Mouse (Mus musculus) limb, embryonic 10.5 days (tissue): ENCODE measurements around the gene Nptx1. TPM values are rescaled to one million over a fixed set of nuclear protein-coding genes. Genes with fewer than 3 reads are reported as not detected.

Experiments used
- DNase-seq: peaks from one replicate; pipeline ENCODE4 v3.0.0-alpha.2; 2017; ENCODE audit warnings: low spot score
- H3K27ac ChIP-seq: fragments of 300-500 bp; sonication (generic); 2 replicates; pipeline ENCODE4 v1.5.1; 2016; ENCODE audit warnings: mild to moderate bottlenecking
- H3K27me3 ChIP-seq: fragments of 300-500 bp; sonication (generic); 2 replicates; pipeline ENCODE4 v1.6.1; 2016; ENCODE audit warnings: low read depth, mild to moderate bottlenecking; ENCODE audit not compliant: poor library complexity, severe bottlenecking
- H3K36me3 ChIP-seq: fragments of 300-500 bp; sonication (generic); 2 replicates; pipeline ENCODE4 v1.6.1; 2016; ENCODE audit warnings: mild to moderate bottlenecking, moderate library complexity
- H3K4me1 ChIP-seq: fragments of 300-500 bp; sonication (generic); 2 replicates; pipeline ENCODE4 v1.6.1; 2016
- H3K4me3 ChIP-seq: fragments of 300-500 bp; sonication (generic); 2 replicates; pipeline ENCODE4 v1.5.1; 2016; ENCODE audit warnings: mild to moderate bottlenecking, moderate library complexity
- H3K9me3 ChIP-seq: fragments of 300-500 bp; sonication (generic); replicated peaks from 2 replicates; pipeline ENCODE4 v1.6.1; 2016; ENCODE audit warnings: mild to moderate bottlenecking
- WGBS: fragments of 180-500 bp; shearing (Covaris S2); methylation state at CpG from one replicate; pipeline ENCODE4 v1.1.7; 2016; 5-methylcytosine and 5-hydroxymethylcytosine counted together
- polyA plus RNA-seq: library from polyadenylated mRNA; unstranded; fragments of >200 nt; fragmentation: Nextera tagmentation; extraction: Ambion mirVana; gene quantifications from 2 replicates; pipeline ENCODE4 v1.2.1, GENCODE M21; 2016

Nptx1 gene
- polyA plus RNA-seq, result 0.25 and 0.36 TPM in 2 replicates

DNA sequence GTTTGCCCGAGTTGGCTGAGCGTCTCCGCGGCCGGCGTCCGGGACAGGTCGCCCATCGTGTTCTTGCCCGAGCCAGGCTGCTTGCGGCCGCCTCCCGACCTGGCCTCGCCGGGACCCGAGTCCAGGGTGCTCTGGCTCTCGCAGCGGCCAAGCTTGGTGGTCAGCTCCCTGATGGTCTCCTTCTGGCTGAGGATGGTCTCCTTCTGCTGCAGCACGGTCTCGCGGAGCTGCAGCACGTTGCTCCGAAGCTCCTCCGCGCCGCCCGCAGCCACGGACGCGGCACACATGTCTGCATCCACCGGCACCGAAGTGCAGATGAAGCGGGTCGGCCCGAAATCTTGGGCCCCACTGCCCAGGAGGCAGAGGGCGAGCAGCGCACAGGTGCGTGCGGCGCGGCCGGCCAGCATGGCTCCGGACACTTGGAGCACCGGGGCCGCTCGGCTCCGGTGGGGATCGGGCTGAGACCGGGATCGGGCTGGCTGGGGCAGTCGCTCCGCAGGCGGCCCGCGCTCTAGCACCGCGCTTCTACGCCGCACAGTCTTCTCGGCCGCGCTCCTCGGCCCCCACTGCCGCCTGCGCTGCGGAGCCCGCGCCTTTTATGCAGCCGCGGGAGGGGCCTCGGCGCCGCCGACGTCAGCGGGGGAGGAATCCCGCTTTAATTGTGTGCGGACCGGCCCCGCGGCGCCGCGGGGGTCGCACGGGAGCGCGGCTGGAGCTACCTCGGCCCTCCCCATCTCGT is at the start of gene Nptx1:
Gene Nptx1 (minus strand): TSS at position 571 of the 739 bp plus-strand sequence.
- Histone ChIP-seq H3K36me3 (no peaks in the 10 kb centered on the region), H3K27me3 (peaks cover 100% of the 10 kb centered on the region), H3K4me1 (peaks cover 44% of the 10 kb centered on the region), H3K27ac (peak within 1 kb of the TSS; percentile 65; the same call in 1 of the 2 replicates), H3K9me3 (no peaks in the 10 kb centered on the region), H3K4me3 (peak within 1 kb of the TSS; percentile 61)
- WGBS, result 0% methylated on average over 90 of the region's 90 CpGs
- DNase-seq, result peak; percentile 75

GRCm38 (mm10) chr11:119593966-119594365 is 46.4 kb upstream of the Nptx1 start:
- Histone ChIP-seq H3K9me3 (no peaks in the 10 kb centered on the region), H3K4me3 (no peak overlapping the region), H3K4me1 (peaks cover 33% of the 10 kb centered on the region), H3K27ac (no peak overlapping the region), H3K27me3 (peaks cover 9% of the 10 kb centered on the region; the same call in 1 of the 2 replicates), H3K36me3 (no peaks in the 10 kb centered on the region)
- DNase-seq, result no peak
- WGBS, result 26% methylated on average over 3 of the region's 3 CpGs

- no peak overlapping the region for H3K4me3 ChIP-seq
- H3K27ac ChIP-seq, result no peak overlapping the region
- no peaks in the 10 kb centered on the region for H3K9me3 ChIP-seq
- 85% methylated on average over 7 of the region's 7 CpGs for WGBS
- H3K4me1 ChIP-seq, result peaks cover 35% of the 10 kb centered on the region
- no peak for DNase-seq
- H3K27me3 ChIP-seq, result peaks cover 16% of the 10 kb centered on the region
- H3K36me3 ChIP-seq, result no peaks in the 10 kb centered on the region
Measured at GRCm38 (mm10) chr11:119589242-119589641, 41.7 kb upstream of the Nptx1 start.

- 58% methylated on average over 5 of the region's 5 CpGs for WGBS
- peaks cover 6% of the 10 kb centered on the region; the same call in 1 of the 2 replicates for H3K27me3 ChIP-seq
- no peaks in the 10 kb centered on the region for H3K9me3 ChIP-seq
- H3K4me1 ChIP-seq, result peaks cover 17% of the 10 kb centered on the region
- H3K36me3 ChIP-seq, result no peaks in the 10 kb centered on the region
- H3K27ac ChIP-seq, result no peak overlapping the region
- no peak overlapping the region for H3K4me3 ChIP-seq
- no peak for DNase-seq
Measured at GRCm38 (mm10) chr11:119587112-119587511, 39.6 kb upstream of the Nptx1 start.

DNA sequence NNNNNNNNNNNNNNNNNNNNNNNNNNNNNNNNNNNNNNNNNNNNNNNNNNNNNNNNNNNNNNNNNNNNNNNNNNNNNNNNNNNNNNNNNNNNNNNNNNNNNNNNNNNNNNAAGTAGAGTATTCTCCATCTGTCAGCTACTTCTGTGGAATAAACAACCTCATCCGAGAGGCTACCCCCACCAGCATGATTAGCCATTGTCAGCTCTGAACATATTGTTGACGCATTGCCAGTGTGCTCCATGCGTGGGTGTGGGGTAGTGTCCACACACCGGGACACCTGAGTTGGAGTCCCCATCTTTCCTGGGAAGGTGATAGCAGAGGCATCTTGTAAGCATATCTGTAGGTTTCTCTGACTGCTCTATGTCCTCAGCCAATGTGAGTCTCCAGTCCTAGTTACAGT is 39.0 kb upstream of the Nptx1 start:
- Histone ChIP-seq H3K27ac (no peak overlapping the region), H3K27me3 (peaks cover 6% of the 10 kb centered on the region; the same call in 1 of the 2 replicates)
- WGBS, result 87% methylated on average over 4 of the region's 4 CpGs

GRCm38 (mm10) chr11:119577721-119578120 is 30.2 kb upstream of the Nptx1 start:
- Histone ChIP-seq H3K36me3 (no peaks in the 10 kb centered on the region), H3K4me3 (no peak overlapping the region), H3K27ac (no peak overlapping the region), H3K27me3 (no peaks in the 10 kb centered on the region), H3K9me3 (no peaks in the 10 kb centered on the region), H3K4me1 (peaks cover 8% of the 10 kb centered on the region)
- WGBS, result 95% methylated on average over 2 of the region's 2 CpGs
- DNase-seq, result no peak

More for the DNA sequence above, 39.0 kb upstream of the Nptx1 start:
- Histone ChIP-seq H3K9me3 (no peaks in the 10 kb centered on the region), H3K36me3 (no peaks in the 10 kb centered on the region), H3K4me1 (peaks cover 12% of the 10 kb centered on the region; the same call in 1 of the 2 replicates), H3K4me3 (no peak overlapping the region)
- DNase-seq, result no peak

- H3K36me3 ChIP-seq, result no peaks in the 10 kb centered on the region
- H3K4me3 ChIP-seq, result no peak overlapping the region
- peaks cover 9% of the 10 kb centered on the region for H3K4me1 ChIP-seq
- H3K9me3 ChIP-seq, result no peaks in the 10 kb centered on the region
- no peaks in the 10 kb centered on the region for H3K27me3 ChIP-seq
- H3K27ac ChIP-seq, result no peak overlapping the region
- no peak for DNase-seq
- WGBS, result 29% methylated on average over 4 of the region's 4 CpGs
Measured at GRCm38 (mm10) chr11:119576855-119577254, 29.3 kb upstream of the Nptx1 start.

DNA sequence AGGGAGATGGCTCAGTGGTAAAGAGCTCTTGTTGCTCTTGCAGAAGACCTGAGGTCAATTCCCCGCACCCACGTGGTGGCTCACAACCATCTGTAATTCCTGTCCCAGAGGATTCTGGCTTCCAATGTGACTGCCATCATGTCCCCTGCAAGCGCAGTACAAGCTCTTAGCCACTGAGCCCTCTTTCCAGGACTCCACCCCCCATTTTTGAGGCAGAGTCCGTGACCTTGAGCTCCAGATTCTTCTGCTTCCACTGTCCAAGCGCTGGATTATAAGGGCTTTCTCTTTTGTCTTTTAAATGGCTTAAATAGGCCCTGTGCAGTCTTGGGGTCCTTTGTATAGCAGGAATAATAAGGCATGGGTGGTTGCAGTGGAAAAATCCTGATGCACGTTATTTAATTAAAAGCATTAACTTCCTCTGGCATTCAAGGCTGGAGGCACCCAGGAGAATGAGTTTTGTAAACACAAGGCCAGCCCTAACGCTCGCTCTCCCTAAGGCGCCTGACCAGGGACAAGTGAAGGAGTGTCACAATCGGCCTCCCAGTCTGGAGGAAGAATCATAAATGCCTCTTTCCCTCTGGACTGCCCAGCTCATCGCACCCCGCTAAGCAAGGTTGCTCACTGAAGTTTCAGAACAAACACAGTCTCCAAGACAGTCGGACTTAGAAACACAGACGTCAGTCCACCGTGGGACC is 24.9 kb upstream of the Nptx1 start:
- H3K4me3 ChIP-seq, result no peak overlapping the region
- H3K27ac ChIP-seq, result peak overlapping the region; percentile 46; the same call in 1 of the 2 replicates
- no peaks in the 10 kb centered on the region for H3K27me3 ChIP-seq
- 77% methylated on average over 15 of the region's 15 CpGs for WGBS
- peaks cover 9% of the 10 kb centered on the region for H3K4me1 ChIP-seq
- H3K9me3 ChIP-seq, result no peaks in the 10 kb centered on the region
- no peak for DNase-seq
- no peaks in the 10 kb centered on the region for H3K36me3 ChIP-seq

DNA sequence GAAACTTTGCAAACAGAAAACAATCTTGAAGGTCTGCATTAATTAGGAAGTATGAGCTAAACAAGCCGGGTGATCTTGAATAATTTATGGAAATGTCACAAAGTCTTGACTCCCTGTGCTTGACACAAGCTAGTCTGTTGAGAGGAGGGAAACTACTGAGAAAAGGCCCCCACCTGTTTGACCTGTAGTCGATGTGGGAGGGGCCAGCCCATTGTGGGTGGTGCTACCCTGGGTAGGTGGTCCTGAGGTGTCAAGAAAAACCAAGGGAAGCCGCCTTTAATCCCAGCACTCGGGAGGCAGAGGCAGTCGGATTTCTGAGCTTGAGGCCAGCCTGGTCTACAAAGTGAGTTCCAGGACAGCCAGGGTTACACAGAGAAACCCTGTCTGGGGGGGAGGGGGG is 18.6 kb upstream of the Nptx1 start:
- Histone ChIP-seq H3K36me3 (no peaks in the 10 kb centered on the region), H3K27ac (no peak overlapping the region), H3K4me1 (peaks cover 12% of the 10 kb centered on the region; the same call in 1 of the 2 replicates), H3K9me3 (no peaks in the 10 kb centered on the region), H3K4me3 (no peak overlapping the region), H3K27me3 (peaks cover 41% of the 10 kb centered on the region)
- WGBS, result 51% methylated on average over 5 of the region's 5 CpGs
- DNase-seq, result no peak

- peaks cover 44% of the 10 kb centered on the region for H3K27me3 ChIP-seq
- WGBS, result 55% methylated on average over 10 of the region's 10 CpGs
Measured at GRCm38 (mm10) chr11:119565684-119566083, 18.1 kb upstream of the Nptx1 start.

DNA sequence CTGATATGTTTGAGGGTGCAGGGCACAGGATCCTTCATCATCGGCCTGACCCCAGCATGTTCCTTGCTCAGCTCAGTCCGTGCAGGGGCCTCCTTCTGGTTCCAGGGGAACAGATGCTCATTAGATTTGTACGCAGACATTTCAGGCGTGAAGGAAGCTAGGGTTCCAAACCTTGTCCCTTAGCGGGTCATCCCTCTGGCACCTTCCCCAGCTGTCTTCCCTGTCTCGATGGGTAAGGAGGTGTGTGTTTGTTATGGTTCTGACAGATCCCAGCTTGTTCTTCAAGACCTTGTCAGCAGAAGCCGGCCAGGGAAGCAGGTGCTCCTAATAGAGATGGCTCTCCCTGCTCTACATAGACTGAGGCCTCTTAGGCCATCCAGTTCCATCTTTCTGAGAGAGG is 17.5 kb upstream of the Nptx1 start:
- no peaks in the 10 kb centered on the region for H3K9me3 ChIP-seq
- peaks cover 13% of the 10 kb centered on the region for H3K4me1 ChIP-seq
- no peak overlapping the region for H3K27ac ChIP-seq
- no peaks in the 10 kb centered on the region for H3K36me3 ChIP-seq
- WGBS, result 60% methylated on average over 7 of the region's 7 CpGs
- peaks cover 45% of the 10 kb centered on the region for H3K27me3 ChIP-seq
- no peak for DNase-seq
- no peak overlapping the region for H3K4me3 ChIP-seq

More at GRCm38 (mm10) chr11:119565684-119566083, 18.1 kb upstream of the Nptx1 start:
- no peak for DNase-seq
- no peak overlapping the region for H3K27ac ChIP-seq
- H3K36me3 ChIP-seq, result no peaks in the 10 kb centered on the region
- H3K4me1 ChIP-seq, result peaks cover 12% of the 10 kb centered on the region; the same call in 1 of the 2 replicates
- H3K4me3 ChIP-seq, result no peak overlapping the region
- H3K9me3 ChIP-seq, result no peaks in the 10 kb centered on the region

GRCm38 (mm10) chr11:119564383-119564782 is 16.8 kb upstream of the Nptx1 start:
- H3K4me3 ChIP-seq, result no peak overlapping the region
- no peaks in the 10 kb centered on the region for H3K36me3 ChIP-seq
- H3K27me3 ChIP-seq, result peaks cover 51% of the 10 kb centered on the region
- no peak for DNase-seq
- WGBS, result 88% methylated on average over 10 of the region's 10 CpGs
- peaks cover 20% of the 10 kb centered on the region for H3K4me1 ChIP-seq
- H3K27ac ChIP-seq, result no peak overlapping the region
- no peaks in the 10 kb centered on the region for H3K9me3 ChIP-seq

GRCm38 (mm10) chr11:119563166-119563565 is 15.6 kb upstream of the Nptx1 start:
- WGBS, result 71% methylated on average over 9 of the region's 9 CpGs
- DNase-seq, result no peak
- no peak overlapping the region for H3K4me3 ChIP-seq
- H3K36me3 ChIP-seq, result no peaks in the 10 kb centered on the region
- peak overlapping the region; percentile 12; the same call in 1 of the 2 replicates for H3K27ac ChIP-seq
- peaks cover 32% of the 10 kb centered on the region for H3K4me1 ChIP-seq
- peaks cover 54% of the 10 kb centered on the region for H3K27me3 ChIP-seq
- no peaks in the 10 kb centered on the region for H3K9me3 ChIP-seq
